Mouse (Mus musculus) bone marrow macrophage, adult 2 months (primary cell): Measurements from ENCODE around the gene Pdcd4.

Experiments
- CTCF ChIP-seq: IDR thresholded peaks from 2 replicates; pipeline ENCODE4 v1.5.1; 2012; ENCODE audit warnings: low read depth, mild to moderate bottlenecking, low read length, moderate library complexity
- POLR2A ChIP-seq: IDR thresholded peaks from 2 replicates; pipeline ENCODE4 v1.6.1; 2012; ENCODE audit warnings: mild to moderate bottlenecking, low read depth, low read length, borderline replicate concordance

GRCm38 (mm10) chr19:53867238-53867637, 24.8 kb upstream of the Pdcd4 start:
- TF ChIP-seq CTCF (no peak), POLR2A (no peak)
